Mouse (Mus musculus): ENCODE results near the gene Timm8a2. TPM values are rescaled to one million over a fixed set of nuclear protein-coding genes. Genes with fewer than 3 reads are reported as not detected.

Timm8a2 gene
- polyA plus RNA-seq, 2 experiments = not detected

- Histone ChIP-seq H3K9me3 (ENCODE audit: control insufficient read depth, low read length) (no peaks in the 10 kb centered on the region), H3K9ac (replicated peaks) (no peak overlapping the region), H3K4me3 (ENCODE audit: insufficient read depth in 1 of 2, low read depth in 2 of 2, low read length in 2 of 2) (no peak overlapping the region), H3K36me3 (replicated peaks; ENCODE audit: control insufficient read depth, insufficient read depth, low read depth) (no peaks in the 10 kb centered on the region), H3K4me1 (replicated peaks; ENCODE audit: control insufficient read depth in 2 of 2, insufficient read depth in 2 of 2, low read length in 1 of 2) (peaks cover 4 to 14% of the 10 kb centered on the region in 2 experiments; a peak in 3 of 4 replicates), H3K4me2 (ENCODE audit: low read depth) (no peak overlapping the region), H3K27me3 (ENCODE audit: control insufficient read depth, insufficient read depth, low read length) (no peaks in the 10 kb centered on the region), H3K27ac (no peak overlapping the region)
- TF ChIP-seq EP300 (IDR thresholded peaks at IDR 0.05; ENCODE audit: low read depth) = no peak
- TF ChIP-seq CTCF (IDR thresholded peaks at IDR 0.05; ENCODE audit: low read depth) = no peak
- ATAC-seq (ENCODE audit: insufficient read depth) (0 out of 2 replicates have a peak, but pooled peaks have one; percentile 17), DNase-seq (ENCODE audit: low read depth in 3 of 3, low spot score in 3 of 3) (no peak)
- 55% methylated on average over 13 of the region's 13 CpGs for WGBS (ENCODE audit: insufficient replicate concordance)
Measured at GRCm38 (mm10) chr14:122009502-122009901, 25.0 kb upstream of the Timm8a2 start.

- Histone ChIP-seq H3K27ac (no peak overlapping the region), H3K36me3 (replicated peaks; ENCODE audit: control insufficient read depth, insufficient read depth, low read depth) (no peaks in the 10 kb centered on the region), H3K9me3 (ENCODE audit: control insufficient read depth, low read length) (no peaks in the 10 kb centered on the region), H3K4me3 (ENCODE audit: insufficient read depth in 1 of 2, low read depth in 2 of 2, low read length in 2 of 2) (no peak overlapping the region), H3K4me1 (replicated peaks; ENCODE audit: control insufficient read depth in 2 of 2, insufficient read depth in 2 of 2, low read length in 1 of 2) (peaks cover 4 to 14% of the 10 kb centered on the region in 2 experiments; a peak in 3 of 4 replicates), H3K4me2 (ENCODE audit: low read depth) (no peak overlapping the region), H3K9ac (replicated peaks) (no peak overlapping the region), H3K27me3 (ENCODE audit: control insufficient read depth, insufficient read depth, low read length) (no peaks in the 10 kb centered on the region)
- 74% methylated on average over 7 of the region's 7 CpGs for WGBS (ENCODE audit: insufficient replicate concordance)
- ATAC-seq (ENCODE audit: insufficient read depth) (no peak), DNase-seq (ENCODE audit: low read depth in 3 of 3, low spot score in 3 of 3) (no peak)
- TF ChIP-seq EP300 (IDR thresholded peaks at IDR 0.05; ENCODE audit: low read depth) (no peak), CTCF (IDR thresholded peaks at IDR 0.05; ENCODE audit: low read depth) (no peak)
Measured at GRCm38 (mm10) chr14:122010301-122010700, 24.2 kb upstream of the Timm8a2 start.

GRCm38 (mm10) chr14:122011768-122012167 lies 22.7 kb upstream of the Timm8a2 start:
- Histone ChIP-seq H3K27me3 (ENCODE audit: control insufficient read depth, insufficient read depth, low read length) (no peaks in the 10 kb centered on the region), H3K9ac (replicated peaks) (no peak overlapping the region), H3K36me3 (replicated peaks; ENCODE audit: control insufficient read depth, insufficient read depth, low read depth) (no peaks in the 10 kb centered on the region), H3K4me2 (ENCODE audit: low read depth) (no peak overlapping the region), H3K9me3 (ENCODE audit: control insufficient read depth, low read length) (no peaks in the 10 kb centered on the region), H3K4me1 (replicated peaks; ENCODE audit: control insufficient read depth in 2 of 2, insufficient read depth in 2 of 2, low read length in 1 of 2) (peaks cover 4 to 14% of the 10 kb centered on the region in 2 experiments; a peak in 3 of 4 replicates), H3K27ac (no peak overlapping the region), H3K4me3 (ENCODE audit: insufficient read depth in 1 of 2, low read depth in 2 of 2, low read length in 2 of 2) (no peak overlapping the region)
- 77% methylated on average over 8 of the region's 8 CpGs for WGBS (ENCODE audit: insufficient replicate concordance)
- no peak for ATAC-seq (ENCODE audit: insufficient read depth)
- DNase-seq (ENCODE audit: low read depth in 3 of 3, low spot score in 3 of 3) = no peak
- TF ChIP-seq CTCF (IDR thresholded peaks at IDR 0.05; ENCODE audit: low read depth) (no peak), EP300 (IDR thresholded peaks at IDR 0.05; ENCODE audit: low read depth) (no peak)

GRCm38 (mm10) chr14:122012193-122012592 lies 22.3 kb upstream of the Timm8a2 start:
- no peak overlapping the region for H3K27ac ChIP-seq
- H3K4me1 ChIP-seq (replicated peaks; ENCODE audit: control insufficient read depth in 2 of 2, insufficient read depth in 2 of 2, low read length in 1 of 2) = peaks cover 4 to 14% of the 10 kb centered on the region in 2 experiments; a peak in 3 of 4 replicates
- no peaks in the 10 kb centered on the region for H3K9me3 ChIP-seq (ENCODE audit: control insufficient read depth, low read length)
- DNase-seq (ENCODE audit: low read depth in 3 of 3, low spot score in 3 of 3) (no peak), ATAC-seq (ENCODE audit: insufficient read depth) (peak; percentile 44)
- no peaks in the 10 kb centered on the region for H3K36me3 ChIP-seq (replicated peaks; ENCODE audit: control insufficient read depth, insufficient read depth, low read depth)
- WGBS (ENCODE audit: insufficient replicate concordance) = 19% methylated on average over 5 of the region's 5 CpGs
- H3K4me2 ChIP-seq (ENCODE audit: low read depth) = no peak overlapping the region
- H3K27me3 ChIP-seq (ENCODE audit: control insufficient read depth, insufficient read depth, low read length) = no peaks in the 10 kb centered on the region
- H3K4me3 ChIP-seq (ENCODE audit: insufficient read depth in 1 of 2, low read depth in 2 of 2, low read length in 2 of 2) = no peak overlapping the region
- no peak for TF ChIP-seq EP300 (IDR thresholded peaks at IDR 0.05; ENCODE audit: low read depth)
- no peak for TF ChIP-seq CTCF (IDR thresholded peaks at IDR 0.05; ENCODE audit: low read depth)
- no peak overlapping the region for H3K9ac ChIP-seq (replicated peaks)

GRCm38 (mm10) chr14:122012814-122013213 lies 21.7 kb upstream of the Timm8a2 start:
- Histone ChIP-seq H3K4me3 (ENCODE audit: insufficient read depth in 1 of 2, low read depth in 2 of 2, low read length in 2 of 2) (no peak overlapping the region), H3K27ac (no peak overlapping the region), H3K27me3 (ENCODE audit: control insufficient read depth, insufficient read depth, low read length) (no peaks in the 10 kb centered on the region), H3K9ac (replicated peaks) (no peak overlapping the region), H3K36me3 (replicated peaks; ENCODE audit: control insufficient read depth, insufficient read depth, low read depth) (no peaks in the 10 kb centered on the region), H3K4me1 (replicated peaks; ENCODE audit: control insufficient read depth in 2 of 2, insufficient read depth in 2 of 2, low read length in 1 of 2) (peaks cover 4 to 14% of the 10 kb centered on the region in 2 experiments; a peak in 3 of 4 replicates), H3K9me3 (ENCODE audit: control insufficient read depth, low read length) (no peaks in the 10 kb centered on the region), H3K4me2 (ENCODE audit: low read depth) (peak overlapping the region; percentile 22; the same call in 1 of the 2 replicates)
- WGBS (ENCODE audit: insufficient replicate concordance) = 32% methylated on average over 13 of the region's 13 CpGs
- TF ChIP-seq EP300 (IDR thresholded peaks at IDR 0.05; ENCODE audit: low read depth) (no peak), CTCF (IDR thresholded peaks at IDR 0.05; ENCODE audit: low read depth) (no peak)
- no peak for DNase-seq (ENCODE audit: low read depth in 3 of 3, low spot score in 3 of 3)
- no peak for ATAC-seq (ENCODE audit: insufficient read depth)

Measured in liver, embryonic 14.5 days (tissue).